ENCODE assay signal across 8 mouse cellular contexts in genomic region chr4:132345135-132345842, GRCm38 (mm10). TPM values are rescaled to one million over a fixed set of nuclear protein-coding genes. Genes with fewer than 3 reads are reported as not detected.
A peak's percentile ranks its signal among the peaks of the same experiment; 100 is the strongest.
DNase-seq lines count a peak whose midpoint lies in the region; ATAC-seq lines count a peak whose summit lies in the region.

No protein-coding gene starts in this region.

- H3K9me3 ChIP-seq in hindbrain, embryonic 16.5 days (ENCODE audit: control insufficient read depth, low read length): no peaks in the 10 kb centered on the region

- under 1% methylated on average over 64 of the region's 83 CpGs for WGBS in hindbrain, embryonic 16.5 days

- H3K36me3 ChIP-seq in hindbrain, embryonic 16.5 days (ENCODE audit: control insufficient read depth, insufficient read depth, low read length): no peaks in the 10 kb centered on the region

- peak; percentile 95 for DNase-seq in ZHBTc4 (ENCODE audit: low read depth, low spot score)
- peak; percentile 98 to 99 for DNase-seq in cerebellum, postnatal 4 days (ENCODE audit: low spot score in 2 of 2)
- peak; percentile 95 for DNase-seq in gastrocnemius, adult 18-20 months (ENCODE audit: low spot score)
- DNase-seq in left cerebral cortex, adult 18-20 months (ENCODE audit: low spot score in 2 of 2): peak; percentile 96 to 98
- DNase-seq in lung, postnatal 4 days: peak; percentile 94 to 97
- DNase-seq in retina, postnatal 1 day: peak; percentile 93
- peak; percentile 89 to 96 for DNase-seq in urinary bladder, adult 18-20 months (ENCODE audit: low spot score in 2 of 2)

- peak overlapping the region; percentile 79 for H3K9ac ChIP-seq in hindbrain, embryonic 16.5 days (ENCODE audit: low read depth, low read length)

- H3K4me1 ChIP-seq in hindbrain, embryonic 16.5 days (ENCODE audit: control insufficient read depth, insufficient read depth, low read depth, low read length): peaks cover 14% of the 10 kb centered on the region

- peak overlapping the region; percentile 82 for H3K4me2 ChIP-seq in hindbrain, embryonic 16.5 days (ENCODE audit: low read length)

- H3K27me3 ChIP-seq in hindbrain, embryonic 16.5 days (replicated peaks; ENCODE audit: control insufficient read depth, insufficient read depth, low read length): no peaks in the 10 kb centered on the region

- ATAC-seq in hindbrain, embryonic 16.5 days: peak; percentile 90

- H3K27ac ChIP-seq in hindbrain, embryonic 16.5 days (ENCODE audit: low read depth, low read length): peak overlapping the region; percentile 62; the same call in 1 of the 2 replicates

- peak overlapping the region; percentile 80 for H3K4me3 ChIP-seq in hindbrain, embryonic 16.5 days (ENCODE audit: low read length)

RNA-seq across cellular contexts. Expression of gene Rcc1, which starts 8.1 kb away (rescaled TPM):
- 1 to 10 TPM; 5.6 to 7.7 TPM for total RNA-seq in gastrocnemius, adult 18-20 months (2021)
- 31.5 and 35.2 TPM in 2 replicates for polyA plus RNA-seq in hindbrain, embryonic 16.5 days (2015; fragmentation: Nextera tagmentation; extraction: Ambion mirVana)
- 10 to 100 TPM; 11.6 to 13.2 TPM for total RNA-seq in left cerebral cortex, adult 18-20 months (2021)

RNA-seq across cellular contexts. Expression of gene Trnau1ap, which starts 16.0 kb away (rescaled TPM):
- total RNA-seq in gastrocnemius, adult 18-20 months (2021): 10 to 100 TPM in 1 of 2 experiments, 1 to 10 TPM in 1; 9.9 to 11.4 TPM
- polyA plus RNA-seq in hindbrain, embryonic 16.5 days (2015; fragmentation: Nextera tagmentation; extraction: Ambion mirVana): 75.2 and 77.9 TPM in 2 replicates
- total RNA-seq in left cerebral cortex, adult 18-20 months (2021): 10 to 100 TPM; 24.3 to 26.2 TPM

RNA-seq across cellular contexts. Expression of gene Rab42, which starts 42.1 kb away (rescaled TPM):
- total RNA-seq in gastrocnemius, adult 18-20 months (2021): under 1 TPM in 1 of 2 experiments, not detected in 1; 0.31 TPM
- 3.9 and 4.8 TPM in 2 replicates for polyA plus RNA-seq in hindbrain, embryonic 16.5 days (2015; fragmentation: Nextera tagmentation; extraction: Ambion mirVana)
- 1 to 10 TPM; 1.9 to 2.7 TPM for total RNA-seq in left cerebral cortex, adult 18-20 months (2021)

Comparison
In these comparisons a context has a peak if more than half of its experiments do, and no peak if none do; other contexts are left out.
1. Peak in every context shown above with its lines: DNase-seq, ATAC-seq, H3K4me3 ChIP-seq and H3K27ac ChIP-seq.